Mouse (Mus musculus) MEL (cell line): ENCODE data around the gene Pak7. TPM values are rescaled to one million over a fixed set of nuclear protein-coding genes. Genes with fewer than 3 reads are reported as not detected.

Experiments used
- DNase-seq: peaks from one replicate; pipeline ENCODE4 v3.0.0; 2011; ENCODE audit warnings: low read depth, low spot score
- H3K27ac ChIP-seq: 2 replicates; pipeline ENCODE4 v1.5.1; 2012; ENCODE audit warnings: low read depth, mild to moderate bottlenecking, control low read depth, low read length, moderate library complexity; ENCODE audit not compliant: control insufficient read depth
- H3K27me3 ChIP-seq, 2 experiments: fragments of 150-350 bp in 1 of 2; sonication (generic) in 1 of 2; 2 replicates each; pipeline ENCODE4 v1.6.1; 2012; ENCODE audit warnings: low read length in 2 of 2, mild to moderate bottlenecking in 2 of 2, improper control_type of control experiment in 1 of 2, moderate library complexity in 1 of 2; ENCODE audit not compliant: insufficient read depth in 2 of 2, control insufficient read depth in 1 of 2
- H3K36me3 ChIP-seq, 2 experiments: 2 replicates each; pipeline ENCODE4 v1.6.1; 2012 to 2014; ENCODE audit warnings: low read length in 2 of 2, improper control_type of control experiment in 1 of 2, inconsistent platforms in 1 of 2, mild to moderate bottlenecking in 1 of 2; ENCODE audit not compliant: insufficient read depth in 2 of 2, control insufficient read depth in 1 of 2
- H3K4me1 ChIP-seq, 2 experiments: fragments of 150-350 bp in 1 of 2; sonication (generic) in 1 of 2; 2 replicates each; pipeline ENCODE4 v1.6.1; 2012; ENCODE audit warnings: low read length in 2 of 2, improper control_type of control experiment in 1 of 2, mild to moderate bottlenecking in 1 of 2; ENCODE audit not compliant: insufficient read depth in 2 of 2, control insufficient read depth in 1 of 2
- H3K4me3 ChIP-seq, 2 experiments: fragments of 150-350 bp in 1 of 2; sonication (generic) in 1 of 2; 2 replicates each; pipeline ENCODE4 v1.5.1; 2012; ENCODE audit warnings: low read depth in 2 of 2, low read length in 2 of 2, mild to moderate bottlenecking in 2 of 2, moderate library complexity in 2 of 2, control low read depth in 1 of 2, improper control_type of control experiment in 1 of 2; ENCODE audit not compliant: control insufficient read depth in 1 of 2, insufficient read depth in 1 of 2
- H3K79me2 ChIP-seq: 2 replicates; pipeline ENCODE4 v1.6.1; 2012; ENCODE audit warnings: mild to moderate bottlenecking, low read length, moderate library complexity; ENCODE audit not compliant: control insufficient read depth, poor library complexity, insufficient read depth
- H3K9ac ChIP-seq: 2 replicates; pipeline ENCODE4 v1.6.1; 2012; ENCODE audit warnings: low read depth, mild to moderate bottlenecking, control low read depth, low read length, moderate library complexity; ENCODE audit not compliant: control insufficient read depth, poor library complexity, severe bottlenecking
- H3K9me3 ChIP-seq: fragments of 150-350 bp; sonication (generic); replicated peaks from 2 replicates; pipeline ENCODE4 v1.6.1; 2012; ENCODE audit warnings: mild to moderate bottlenecking, low read length, improper control_type of control experiment, moderate library complexity; ENCODE audit not compliant: insufficient read depth
- BHLHE40 ChIP-seq: IDR thresholded peaks from 2 replicates; pipeline ENCODE4 v1.6.1; 2012; ENCODE audit warnings: low read depth, mild to moderate bottlenecking, inconsistent platforms, low read length, improper control_type of control experiment, borderline replicate concordance
- CHD1 ChIP-seq: IDR thresholded peaks from 2 replicates; pipeline ENCODE4 v1.6.1; 2012; ENCODE audit warnings: low read depth, mild to moderate bottlenecking, inconsistent platforms, low read length, improper control_type of control experiment
- CHD2 ChIP-seq: IDR thresholded peaks from 2 replicates; pipeline ENCODE4 v1.6.1; 2011; ENCODE audit warnings: low read length, improper control_type of control experiment
- CTCF ChIP-seq, 3 experiments: IDR thresholded peaks in 2 of 3; conservative IDR thresholded peaks in 1 of 3; 2 replicates each; pipeline ENCODE4 v1.5.1; 2011 to 2012; ENCODE audit warnings: low read length in 3 of 3, low read depth in 2 of 3, mild to moderate bottlenecking in 2 of 3, improper control_type of control experiment in 1 of 3, inconsistent platforms in 1 of 3, mixed read lengths in 1 of 3, moderate library complexity in 1 of 3; ENCODE audit not compliant: control insufficient read depth in 1 of 3, insufficient read depth in 1 of 3, poor library complexity in 1 of 3, severe bottlenecking in 1 of 3
- E2F4 ChIP-seq: IDR thresholded peaks from 2 replicates; pipeline ENCODE4 v1.6.1; 2011; ENCODE audit warnings: low read depth, low read length, improper control_type of control experiment, borderline replicate concordance
- ELF1 ChIP-seq: IDR thresholded peaks from 2 replicates; pipeline ENCODE4 v1.6.1; 2014; ENCODE audit warnings: low read depth, mild to moderate bottlenecking, inconsistent platforms, low read length, improper control_type of control experiment, moderate library complexity
- EP300 ChIP-seq, 2 experiments: IDR thresholded peaks; 2 replicates each; pipeline ENCODE4 v1.6.1; 2011; ENCODE audit warnings: improper control_type of control experiment in 2 of 2, low read length in 2 of 2, low read depth in 1 of 2, mild to moderate bottlenecking in 1 of 2
- ETS1 ChIP-seq: IDR thresholded peaks from 2 replicates; pipeline ENCODE4 v1.6.1; 2012; ENCODE audit warnings: low read depth, mild to moderate bottlenecking, inconsistent platforms, low read length, improper control_type of control experiment, moderate library complexity
- JUND ChIP-seq: IDR thresholded peaks from 2 replicates; pipeline ENCODE4 v1.6.1; 2011; ENCODE audit warnings: low read depth, mild to moderate bottlenecking, improper control_type of control experiment, low read length
- KAT2A ChIP-seq: conservative IDR thresholded peaks from 2 replicates; pipeline ENCODE4 v1.6.1; 2012; ENCODE audit warnings: low read depth, low read length, improper control_type of control experiment, inconsistent platforms
- MAX ChIP-seq: IDR thresholded peaks from 2 replicates; pipeline ENCODE4 v1.6.1; 2011; ENCODE audit warnings: low read length, improper control_type of control experiment
- MEF2A ChIP-seq: IDR thresholded peaks from 2 replicates; pipeline ENCODE4 v1.6.1; 2014; ENCODE audit warnings: low read depth, mild to moderate bottlenecking, inconsistent platforms, low read length, improper control_type of control experiment; ENCODE audit not compliant: poor library complexity, insufficient replicate concordance, severe bottlenecking; ENCODE audit errors: extremely low read depth
- MYB ChIP-seq: IDR thresholded peaks from 2 replicates; pipeline ENCODE4 v1.6.1; 2011; ENCODE audit warnings: mild to moderate bottlenecking, low read depth, low read length, improper control_type of control experiment
- POLR2A ChIP-seq, 2 experiments: IDR thresholded peaks; 2 replicates each; pipeline ENCODE4 v1.6.1; 2011 to 2012; ENCODE audit warnings: low read length in 2 of 2, mild to moderate bottlenecking in 2 of 2, control low read depth in 1 of 2, improper control_type of control experiment in 1 of 2, low read depth in 1 of 2, moderate library complexity in 1 of 2; ENCODE audit not compliant: control insufficient read depth in 1 of 2, insufficient read depth in 1 of 2, poor library complexity in 1 of 2
- RCOR1 ChIP-seq: IDR thresholded peaks from 2 replicates; pipeline ENCODE4 v1.6.1; 2012; ENCODE audit warnings: low read depth, mild to moderate bottlenecking, inconsistent platforms, low read length, improper control_type of control experiment
- SMC3 ChIP-seq: IDR thresholded peaks from 2 replicates; pipeline ENCODE4 v1.6.1; 2011; ENCODE audit warnings: low read depth, low read length, improper control_type of control experiment
- TAL1 ChIP-seq: IDR thresholded peaks from 2 replicates; pipeline ENCODE4 v1.6.1; 2012; ENCODE audit warnings: mild to moderate bottlenecking, inconsistent platforms, low read length, moderate library complexity, mixed read lengths
- TCF12 ChIP-seq: IDR thresholded peaks from 2 replicates; pipeline ENCODE4 v1.6.1; 2014; ENCODE audit warnings: low read depth, mild to moderate bottlenecking, inconsistent platforms, low read length, improper control_type of control experiment, moderate library complexity
- UBTF ChIP-seq: IDR thresholded peaks from 2 replicates; pipeline ENCODE4 v1.6.1; 2012; ENCODE audit warnings: low read depth, mild to moderate bottlenecking, inconsistent platforms, low read length, improper control_type of control experiment, moderate library complexity, borderline replicate concordance; ENCODE audit not compliant: insufficient read depth
- USF1 ChIP-seq: IDR thresholded peaks from 2 replicates; pipeline ENCODE4 v1.6.1; 2014; ENCODE audit warnings: low read depth, mild to moderate bottlenecking, inconsistent platforms, low read length, improper control_type of control experiment, moderate library complexity
- USF2 ChIP-seq, 2 experiments: IDR thresholded peaks; 2 replicates each; pipeline ENCODE4 v1.6.1; 2011 to 2012; ENCODE audit warnings: improper control_type of control experiment in 2 of 2, low read length in 2 of 2, borderline replicate concordance in 1 of 2, inconsistent platforms in 1 of 2, low read depth in 1 of 2, mild to moderate bottlenecking in 1 of 2; ENCODE audit not compliant: insufficient read depth in 1 of 2
- ZC3H11A ChIP-seq: IDR thresholded peaks from 2 replicates; pipeline ENCODE4 v1.6.1; 2012; ENCODE audit warnings: low read depth, mild to moderate bottlenecking, inconsistent platforms, low read length, improper control_type of control experiment
- ZMIZ1 ChIP-seq: IDR thresholded peaks from 2 replicates; pipeline ENCODE4 v1.6.1; 2012; ENCODE audit warnings: low read depth, mild to moderate bottlenecking, inconsistent platforms, low read length, improper control_type of control experiment, moderate library complexity
- ZNF384 ChIP-seq: IDR thresholded peaks from 2 replicates; pipeline ENCODE4 v1.6.1; 2012; ENCODE audit warnings: low read depth, mild to moderate bottlenecking, inconsistent platforms, low read length, improper control_type of control experiment
- polyA plus RNA-seq, 2 experiments: library from polyadenylated mRNA; stranded (reverse) in 1 of 2; unstranded in 1 of 2; fragments of >175 nt in 1 of 2; fragments of >200 nt in 1 of 2; gene quantifications; 2 replicates each; pipeline versions ENCODE4 v1.2.1 to v1.2.4; 2012; ENCODE audit warnings: low replicate concordance in 2 of 2, low read depth in 1 of 2; ENCODE audit not compliant: insufficient read length in 2 of 2, insufficient read depth in 1 of 2, missing spikeins in 1 of 2
- total RNA-seq: library from RNA; depleted of rRNA; stranded (reverse); fragments of 300-350 nt; gene quantifications from 2 replicates; pipeline ENCODE4 v1.2.3, GENCODE M21; 2012

Pak7 gene
- total and polyA plus RNA-seq, 3 experiments = not detected

DNA sequence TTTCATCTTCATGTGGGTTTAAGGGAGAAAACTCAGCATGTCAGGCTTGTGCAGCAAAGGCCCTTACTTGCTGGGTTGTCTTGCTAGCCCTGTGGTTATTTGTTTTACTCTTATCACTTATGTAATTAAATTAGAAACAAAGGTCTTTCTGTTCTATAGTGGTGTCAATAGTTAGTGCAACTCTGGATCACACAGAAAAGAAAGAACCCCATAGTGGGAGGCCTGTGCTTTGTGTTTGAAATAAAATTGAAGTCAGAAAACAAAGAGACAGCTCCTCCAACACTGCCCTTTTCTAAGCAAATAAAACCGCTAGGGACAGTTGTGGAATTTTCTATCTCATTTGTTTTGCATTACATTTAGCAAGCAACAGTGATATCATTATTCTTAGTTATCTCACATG is 15.4 kb downstream of the Pak7 start:
- Histone ChIP-seq H3K9me3 (no peaks in the 10 kb centered on the region), H3K9ac (no peak overlapping the region), H3K4me1 (no peaks in the 10 kb centered on the region), H3K36me3 (no peaks in the 10 kb centered on the region), H3K79me2 (no peaks in the 10 kb centered on the region), H3K27me3 (no peaks in the 10 kb centered on the region), H3K27ac (no peak overlapping the region), H3K4me3 (no peak overlapping the region)
- TF ChIP-seq ETS1 (no peak), CHD1 (no peak), TCF12 (no peak), KAT2A (no peak), ELF1 (no peak), CHD2 (no peak), USF2 (IDR thresholded peaks at IDR 0.05; ENCODE audit: borderline replicate concordance in 1 of 2, insufficient read depth in 1 of 2, low read depth in 1 of 2, low read length in 2 of 2) (no peak), SMC3 (no peak), POLR2A (IDR thresholded peaks at IDR 0.05; ENCODE audit: control insufficient read depth in 1 of 2, insufficient read depth in 1 of 2, low read depth in 1 of 2, low read length in 2 of 2, poor library complexity in 1 of 2) (no peak)
- no peak for DNase-seq

- Histone ChIP-seq H3K9me3 (no peaks in the 10 kb centered on the region), H3K4me1 (no peaks in the 10 kb centered on the region), H3K27me3 (no peaks in the 10 kb centered on the region), H3K9ac (no peak overlapping the region), H3K4me3 (no peak overlapping the region)
- DNase-seq = no peak
- TF ChIP-seq JUND (no peak), EP300 (IDR thresholded peaks at IDR 0.05; ENCODE audit: low read depth in 1 of 2, low read length in 2 of 2) (no peak), ZMIZ1 (no peak), BHLHE40 (no peak), ZC3H11A (no peak), CHD1 (no peak), ELF1 (no peak)
- TF ChIP-seq, all 39 proteins: peak for 0
- Histone ChIP-seq H3K36me3 (no peaks in the 10 kb centered on the region), H3K27ac (no peak overlapping the region), H3K79me2 (no peaks in the 10 kb centered on the region)
Measured at GRCm38 (mm10) chr2:136351393-136352096, 36.2 kb downstream of the Pak7 start.

- Histone ChIP-seq H3K9me3 (no peaks in the 10 kb centered on the region), H3K27ac (no peak overlapping the region), H3K9ac (no peak overlapping the region), H3K4me1 (no peaks in the 10 kb centered on the region), H3K36me3 (no peaks in the 10 kb centered on the region), H3K27me3 (no peaks in the 10 kb centered on the region), H3K79me2 (no peaks in the 10 kb centered on the region), H3K4me3 (no peak overlapping the region)
- no peak for DNase-seq
- TF ChIP-seq CTCF (IDR thresholded peaks at IDR 0.05 in 2 of 3, conservative IDR thresholded peaks at IDR 0.05 in 1 of 3; ENCODE audit: control insufficient read depth in 1 of 3, insufficient read depth in 1 of 3, low read depth in 2 of 3, low read length in 3 of 3, poor library complexity in 1 of 3, severe bottlenecking in 1 of 3) (no peak), E2F4 (no peak), KAT2A (no peak), POLR2A (IDR thresholded peaks at IDR 0.05; ENCODE audit: control insufficient read depth in 1 of 2, insufficient read depth in 1 of 2, low read depth in 1 of 2, low read length in 2 of 2, poor library complexity in 1 of 2) (no peak), MEF2A (no peak), USF1 (no peak), TCF12 (no peak), RCOR1 (no peak), UBTF (no peak), ZNF384 (no peak), MAX (no peak), TAL1 (no peak), USF2 (IDR thresholded peaks at IDR 0.05; ENCODE audit: borderline replicate concordance in 1 of 2, insufficient read depth in 1 of 2, low read depth in 1 of 2, low read length in 2 of 2) (no peak), CHD1 (no peak), MYB (no peak), ELF1 (no peak)
Measured at GRCm38 (mm10) chr2:136350459-136350858, 37.3 kb downstream of the Pak7 start.
